Comparison of ENCODE assay signal across 8 mouse cellular contexts in the genomic region with DNA sequence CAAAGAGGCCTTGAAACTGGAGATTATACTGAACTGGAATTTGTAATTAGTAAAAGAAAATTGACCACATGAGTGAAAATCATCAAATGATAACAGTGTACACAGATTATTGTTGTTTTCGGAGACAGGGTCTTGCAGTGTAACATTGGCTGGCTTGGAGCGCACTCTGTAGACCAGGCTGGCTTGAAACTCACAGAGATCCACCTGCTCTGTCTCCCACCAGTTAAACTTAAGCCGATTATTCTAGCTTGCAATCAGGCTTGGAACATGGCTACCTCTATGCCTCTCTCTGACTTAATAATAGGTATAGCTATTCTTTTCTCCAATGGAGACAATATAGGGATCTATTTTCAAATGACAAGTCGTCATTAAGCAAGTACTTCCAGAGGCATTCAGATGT. TPM values are rescaled to one million over a fixed set of nuclear protein-coding genes. Genes with fewer than 3 reads are reported as not detected.
A peak's percentile ranks its signal among the peaks of the same experiment; 100 is the strongest.
DNase-seq lines count a peak whose midpoint lies in the region; ATAC-seq and TF ChIP-seq lines count a peak whose summit lies in the region.

No protein-coding gene starts in this region.

- no peak overlapping the region; the same call in 1 of the 2 replicates for H3K4me2 ChIP-seq in hindbrain, postnatal 0 days (ENCODE audit: low read depth, low read length)
- peak overlapping the region; percentile 54; the same call in 1 of the 2 replicates for H3K4me2 ChIP-seq in embryonic facial prominence, embryonic 15.5 days (replicated peaks)
- peak overlapping the region; percentile 82 for H3K4me2 ChIP-seq in liver, embryonic 13.5 days

- WGBS in hindbrain, embryonic 10.5 days: 84% methylated on average over 4 of the region's 4 CpGs
- WGBS in hindbrain, postnatal 0 days: 81% methylated on average over 4 of the region's 4 CpGs
- 61% methylated on average over 4 of the region's 4 CpGs for WGBS in embryonic facial prominence, embryonic 15.5 days
- 79% methylated on average over 4 of the region's 4 CpGs for WGBS in liver, embryonic 13.5 days (ENCODE audit: insufficient replicate concordance)

- no peak for TF ChIP-seq CTCF in hindbrain, postnatal 0 days (IDR thresholded peaks at IDR 0.05; ENCODE audit: low read depth)
- TF ChIP-seq CTCF in ES-Bruce4 (IDR thresholded peaks at IDR 0.05; ENCODE audit: low read depth, low read length): no peak

- no peak overlapping the region; the same call in 1 of the 2 replicates for H3K9ac ChIP-seq in hindbrain, postnatal 0 days (replicated peaks; ENCODE audit: low read length)
- peak overlapping the region; percentile 93 for H3K9ac ChIP-seq in ES-Bruce4 (ENCODE audit: low read depth, poor library complexity, severe bottlenecking)
- H3K9ac ChIP-seq in embryonic facial prominence, embryonic 15.5 days: no peak overlapping the region
- no peak overlapping the region; the same call in 1 of the 2 replicates for H3K9ac ChIP-seq in liver, embryonic 13.5 days

- TF ChIP-seq POLR2A in ES-Bruce4 (IDR thresholded peaks at IDR 0.05; ENCODE audit: insufficient read depth, low read length): no peak

- intact Hi-C loops in left cerebral cortex, postnatal 25 days (cut with DNase I): no loop called here

- peaks cover 19% of the 10 kb centered on the region for H3K36me3 ChIP-seq in hindbrain, embryonic 10.5 days
- 0 out of 2 replicates have a peak, but pooled peaks cover 5% of the 10 kb centered on the region for H3K36me3 ChIP-seq in hindbrain, postnatal 0 days (ENCODE audit: insufficient read depth, low read length)
- peaks cover 18% of the 10 kb centered on the region for H3K36me3 ChIP-seq in ES-Bruce4 (ENCODE audit: control insufficient read depth, insufficient read depth, low read length, poor library complexity, severe bottlenecking)
- peaks cover 13% of the 10 kb centered on the region for H3K36me3 ChIP-seq in embryonic facial prominence, embryonic 15.5 days
- peaks cover 13% of the 10 kb centered on the region for H3K36me3 ChIP-seq in liver, embryonic 13.5 days

- no peak for TF ChIP-seq EP300 in ES-Bruce4 (IDR thresholded peaks at IDR 0.05; ENCODE audit: insufficient read depth, low read depth, low read length)

- ATAC-seq in hindbrain, postnatal 0 days: no peak
- no peak for ATAC-seq in embryonic facial prominence, embryonic 15.5 days (ENCODE audit: insufficient number of reproducible peaks, low FRiP score, low TSS enrichment, low read depth)
- ATAC-seq in liver, embryonic 13.5 days (ENCODE audit: low read depth): no peak
- ATAC-seq in frontal cortex, adult (ENCODE audit: low TSS enrichment): no peak

- no peaks in the 10 kb centered on the region for H3K27me3 ChIP-seq in hindbrain, embryonic 10.5 days (ENCODE audit: insufficient read depth, poor library complexity, severe bottlenecking)
- no peaks in the 10 kb centered on the region for H3K27me3 ChIP-seq in hindbrain, postnatal 0 days (ENCODE audit: insufficient read depth, low read length)
- H3K27me3 ChIP-seq in ES-Bruce4 (ENCODE audit: control insufficient read depth, insufficient read depth, low read length, poor library complexity, severe bottlenecking): no peaks in the 10 kb centered on the region
- H3K27me3 ChIP-seq in embryonic facial prominence, embryonic 15.5 days: no peaks in the 10 kb centered on the region
- no peaks in the 10 kb centered on the region for H3K27me3 ChIP-seq in liver, embryonic 13.5 days

- DNase-seq in hindbrain, embryonic 10.5 days (ENCODE audit: low spot score): no peak
- no peak for DNase-seq in hindbrain, postnatal 0 days (ENCODE audit: low spot score)
- DNase-seq in liver, embryonic 13.5 days: no peak
- DNase-seq in left cerebral cortex, postnatal 25 days (ENCODE audit: low spot score in 2 of 2): no peak
- DNase-seq in ovary, adult 18-20 months (ENCODE audit: low spot score): no peak

- peak overlapping the region; percentile 87 for H3K4me3 ChIP-seq in hindbrain, embryonic 10.5 days
- no peak overlapping the region for H3K4me3 ChIP-seq in hindbrain, postnatal 0 days (ENCODE audit: low read length)
- H3K4me3 ChIP-seq in ES-Bruce4 (ENCODE audit: low read depth, low read length): peak overlapping the region; percentile 60
- no peak overlapping the region for H3K4me3 ChIP-seq in embryonic facial prominence, embryonic 15.5 days (replicated peaks)
- H3K4me3 ChIP-seq in liver, embryonic 13.5 days (replicated peaks): no peak overlapping the region

- peaks cover 29% of the 10 kb centered on the region for H3K4me1 ChIP-seq in hindbrain, embryonic 10.5 days (replicated peaks)
- peaks cover 5% of the 10 kb centered on the region; the same call in 1 of the 2 replicates for H3K4me1 ChIP-seq in hindbrain, postnatal 0 days (ENCODE audit: insufficient read depth, low read length)
- H3K4me1 ChIP-seq in ES-Bruce4 (ENCODE audit: control insufficient read depth, insufficient read depth, low read length): peaks cover 1% of the 10 kb centered on the region
- H3K4me1 ChIP-seq in embryonic facial prominence, embryonic 15.5 days: peaks cover 21% of the 10 kb centered on the region
- peaks cover 37% of the 10 kb centered on the region for H3K4me1 ChIP-seq in liver, embryonic 13.5 days (replicated peaks)

- no peak overlapping the region for H3K27ac ChIP-seq in hindbrain, embryonic 10.5 days
- H3K27ac ChIP-seq in hindbrain, postnatal 0 days: no peak overlapping the region
- peak overlapping the region; percentile 100 for H3K27ac ChIP-seq in ES-Bruce4 (ENCODE audit: insufficient read depth, low read length)
- H3K27ac ChIP-seq in embryonic facial prominence, embryonic 15.5 days (replicated peaks): 0 out of 2 replicates have a peak overlapping the region, but pooled peaks have one; percentile 22
- no peak overlapping the region for H3K27ac ChIP-seq in liver, embryonic 13.5 days

- no peaks in the 10 kb centered on the region; the same call in 1 of the 2 replicates for H3K9me3 ChIP-seq in hindbrain, embryonic 10.5 days
- no peaks in the 10 kb centered on the region for H3K9me3 ChIP-seq in hindbrain, postnatal 0 days (ENCODE audit: low read length)
- H3K9me3 ChIP-seq in ES-Bruce4 (replicated peaks; ENCODE audit: control insufficient read depth, insufficient read depth, low read length, poor library complexity, severe bottlenecking): peaks cover 22% of the 10 kb centered on the region
- no peaks in the 10 kb centered on the region for H3K9me3 ChIP-seq in embryonic facial prominence, embryonic 15.5 days (replicated peaks)
- no peaks in the 10 kb centered on the region for H3K9me3 ChIP-seq in liver, embryonic 13.5 days (replicated peaks)

RNA-seq across cellular contexts. Expression of gene Zfp568, which starts 1.4 kb away (rescaled TPM):
- polyA plus RNA-seq in hindbrain, embryonic 10.5 days (2016; fragmentation: Nextera tagmentation; extraction: Ambion mirVana): 18.0 and 27.0 TPM in 2 replicates
- total RNA-seq in hindbrain, postnatal 0 days (2014; rRNA removed): 6.4 and 6.7 TPM in 2 replicates
- 2.8 and 3.5 TPM in 2 replicates for polyA plus RNA-seq in hindbrain, postnatal 0 days (2015; fragmentation: Nextera tagmentation; extraction: Ambion mirVana)
- 98.0 and 103 TPM in 2 replicates for polyA plus RNA-seq in ES-Bruce4 (2011; ENCODE audit: insufficient read depth, insufficient read length, low read depth, missing spikeins)
- 18.4 and 22.6 TPM in 2 replicates for polyA plus RNA-seq in embryonic facial prominence, embryonic 15.5 days (2015; fragmentation: Nextera tagmentation; extraction: Ambion mirVana)
- 8.5 and 10.9 TPM in 2 replicates for polyA plus RNA-seq in liver, embryonic 13.5 days (2015; fragmentation: Nextera tagmentation; extraction: Ambion mirVana)
- 1 to 10 TPM; 3.8 to 6.4 TPM for total RNA-seq in left cerebral cortex, postnatal 25 days (2021)

RNA-seq across cellular contexts. Expression of gene Zfp74, which starts 28.5 kb away (rescaled TPM):
- 10.1 and 12.1 TPM in 2 replicates for polyA plus RNA-seq in hindbrain, embryonic 10.5 days (2016; fragmentation: Nextera tagmentation; extraction: Ambion mirVana)
- total RNA-seq in hindbrain, postnatal 0 days (2014; rRNA removed): 7.9 and 10.1 TPM in 2 replicates
- 13.1 and 14.6 TPM in 2 replicates for polyA plus RNA-seq in hindbrain, postnatal 0 days (2015; fragmentation: Nextera tagmentation; extraction: Ambion mirVana)
- 19.6 and 19.7 TPM in 2 replicates for polyA plus RNA-seq in ES-Bruce4 (2011; ENCODE audit: insufficient read depth, insufficient read length, low read depth, missing spikeins)
- polyA plus RNA-seq in embryonic facial prominence, embryonic 15.5 days (2015; fragmentation: Nextera tagmentation; extraction: Ambion mirVana): 9.1 and 11.4 TPM in 2 replicates
- polyA plus RNA-seq in liver, embryonic 13.5 days (2015; fragmentation: Nextera tagmentation; extraction: Ambion mirVana): 2.0 and 2.6 TPM in 2 replicates
- 10 to 100 TPM; 16.7 to 17.9 TPM for total RNA-seq in left cerebral cortex, postnatal 25 days (2021)

Comparison
In these comparisons a context has a peak if more than half of its experiments do, and no peak if none do; other contexts are left out.
1. H3K4me3 ChIP-seq: peak in hindbrain, embryonic 10.5 days (single experiment) and ES-Bruce4 (single experiment); none in hindbrain, postnatal 0 days (single experiment), embryonic facial prominence, embryonic 15.5 days (single experiment) and liver, embryonic 13.5 days (single experiment).
2. H3K27ac ChIP-seq: peak in ES-Bruce4 (single experiment) and embryonic facial prominence, embryonic 15.5 days (single experiment); none in hindbrain, embryonic 10.5 days (single experiment), hindbrain, postnatal 0 days (single experiment) and liver, embryonic 13.5 days (single experiment).